Mouse (Mus musculus): ENCODE measurements around the gene Klhl22. TPM values are rescaled to one million over a fixed set of nuclear protein-coding genes. Genes with fewer than 3 reads are reported as not detected.
A peak's percentile ranks its signal among the peaks of the same experiment; 100 is the strongest.

Klhl22 gene
- polyA plus RNA-seq, 1 experiment from 2014 or later = 66.6 TPM

GRCm38 (mm10) chr16:17828229-17828628 is 68.8 kb downstream of the Klhl22 start:
- no peak for ATAC-seq (ENCODE audit: low FRiP score, low read depth)
- peaks cover 43% of the 10 kb centered on the region for H3K27me3 ChIP-seq (replicated peaks)
- H3K9ac ChIP-seq = no peak overlapping the region
- no peaks in the 10 kb centered on the region for H3K9me3 ChIP-seq
- no peak overlapping the region for H3K27ac ChIP-seq
- no peaks in the 10 kb centered on the region for H3K36me3 ChIP-seq
- 90% methylated on average over 2 of the region's 2 CpGs for WGBS
- no peak overlapping the region for H3K4me3 ChIP-seq
- H3K4me1 ChIP-seq = peaks cover 12% of the 10 kb centered on the region; the same call in 1 of the 2 replicates
- H3K4me2 ChIP-seq (replicated peaks) = no peak overlapping the region

- Histone ChIP-seq H3K4me3 (no peak overlapping the region), H3K36me3 (no peaks in the 10 kb centered on the region), H3K9me3 (no peaks in the 10 kb centered on the region), H3K27ac (no peak overlapping the region), H3K27me3 (replicated peaks) (peaks cover 47% of the 10 kb centered on the region), H3K9ac (no peak overlapping the region), H3K4me1 (peaks cover 18% of the 10 kb centered on the region; the same call in 1 of the 2 replicates), H3K4me2 (replicated peaks) (no peak overlapping the region)
- ATAC-seq (ENCODE audit: low FRiP score, low read depth) = no peak
- whole genome bisulfite sequencing = 76% methylated on average over 3 of the region's 3 CpGs
Observed at GRCm38 (mm10) chr16:17828867-17829266, 69.4 kb downstream of the Klhl22 start.

GRCm38 (mm10) chr16:17830385-17831178 is 71.2 kb downstream of the Klhl22 start:
- Histone ChIP-seq H3K4me3 (no peak overlapping the region), H3K9ac (no peak overlapping the region), H3K4me1 (peaks cover 24% of the 10 kb centered on the region; the same call in 1 of the 2 replicates), H3K27ac (no peak overlapping the region), H3K27me3 (replicated peaks) (peaks cover 59% of the 10 kb centered on the region), H3K9me3 (no peaks in the 10 kb centered on the region), H3K4me2 (replicated peaks) (no peak overlapping the region), H3K36me3 (no peaks in the 10 kb centered on the region)
- no peak for ATAC-seq (ENCODE audit: low FRiP score, low read depth)
- 65% methylated on average over 10 of the region's 10 CpGs for WGBS

- no peaks in the 10 kb centered on the region for H3K36me3 ChIP-seq
- no peak overlapping the region for H3K4me2 ChIP-seq (replicated peaks)
- no peak for ATAC-seq (ENCODE audit: low FRiP score, low read depth)
- H3K9ac ChIP-seq = no peak overlapping the region
- peaks cover 70% of the 10 kb centered on the region for H3K27me3 ChIP-seq (replicated peaks)
- no peak overlapping the region for H3K4me3 ChIP-seq
- no peaks in the 10 kb centered on the region for H3K9me3 ChIP-seq
- no peak overlapping the region for H3K27ac ChIP-seq
- H3K4me1 ChIP-seq = peaks cover 24% of the 10 kb centered on the region; the same call in 1 of the 2 replicates
- WGBS = 15% methylated on average over 11 of the region's 11 CpGs
Observed at GRCm38 (mm10) chr16:17831781-17832180, 72.4 kb downstream of the Klhl22 start.

- H3K27me3 ChIP-seq (replicated peaks) = peaks cover 80% of the 10 kb centered on the region
- peaks cover 24% of the 10 kb centered on the region; the same call in 1 of the 2 replicates for H3K4me1 ChIP-seq
- H3K36me3 ChIP-seq = no peaks in the 10 kb centered on the region
- H3K9ac ChIP-seq = peak within 1 kb of the TSS; percentile 77
- peak within 1 kb of the TSS; percentile 97 for H3K4me2 ChIP-seq (replicated peaks)
- H3K4me3 ChIP-seq = peak within 1 kb of the TSS; percentile 60
- no peaks in the 10 kb centered on the region for H3K9me3 ChIP-seq
- 28% methylated on average over 7 of the region's 7 CpGs for WGBS
- no peak for ATAC-seq (ENCODE audit: low FRiP score, low read depth)
- peak within 1 kb of the TSS; percentile 42; the same call in 1 of the 2 replicates for H3K27ac ChIP-seq
Observed at GRCm38 (mm10) chr16:17832821-17833220, 73.4 kb downstream of the Klhl22 start, which contains the start of gene B830017H08Rik. Gene B830017H08Rik (plus strand): TSS chr16:17833121.

- no peaks in the 10 kb centered on the region for H3K9me3 ChIP-seq
- H3K27ac ChIP-seq = peak overlapping the region; percentile 42; the same call in 1 of the 2 replicates
- H3K9ac ChIP-seq = peak overlapping the region; percentile 77
- peaks cover 83% of the 10 kb centered on the region for H3K27me3 ChIP-seq (replicated peaks)
- no peaks in the 10 kb centered on the region for H3K36me3 ChIP-seq
- H3K4me3 ChIP-seq = peak overlapping the region; percentile 60
- peak overlapping the region; percentile 97 for H3K4me2 ChIP-seq (replicated peaks)
- WGBS = under 1% methylated on average over 37 of the region's 37 CpGs
- H3K4me1 ChIP-seq = peaks cover 24% of the 10 kb centered on the region; the same call in 1 of the 2 replicates
- peak; percentile 58 for ATAC-seq (ENCODE audit: low FRiP score, low read depth)
Observed at GRCm38 (mm10) chr16:17833321-17833680, 73.9 kb downstream of the Klhl22 start.

- H3K9me3 ChIP-seq = no peaks in the 10 kb centered on the region
- ATAC-seq (ENCODE audit: low FRiP score, low read depth) = peak; percentile 59
- H3K4me2 ChIP-seq (replicated peaks) = peak overlapping the region; percentile 97
- WGBS = 1% methylated on average over 90 of the region's 103 CpGs
- peak overlapping the region; percentile 60 for H3K4me3 ChIP-seq
- H3K9ac ChIP-seq = peak overlapping the region; percentile 77
- peaks cover 24% of the 10 kb centered on the region; the same call in 1 of the 2 replicates for H3K4me1 ChIP-seq
- H3K27ac ChIP-seq = peak overlapping the region; percentile 42; the same call in 1 of the 2 replicates
- H3K27me3 ChIP-seq (replicated peaks) = peaks cover 83% of the 10 kb centered on the region
- no peaks in the 10 kb centered on the region; the same call in 1 of the 2 replicates for H3K36me3 ChIP-seq
Observed at GRCm38 (mm10) chr16:17833681-17834399, 74.4 kb downstream of the Klhl22 start.

- 54% methylated on average over 7 of the region's 7 CpGs for WGBS
- ATAC-seq (ENCODE audit: low FRiP score, low read depth) = 0 out of 2 replicates have a peak, but pooled peaks have one; percentile 6
- Histone ChIP-seq H3K4me1 (peaks cover 24% of the 10 kb centered on the region; the same call in 1 of the 2 replicates), H3K4me2 (replicated peaks) (peak overlapping the region; percentile 97), H3K4me3 (peak overlapping the region; percentile 60), H3K9me3 (no peaks in the 10 kb centered on the region), H3K36me3 (no peaks in the 10 kb centered on the region; the same call in 1 of the 2 replicates), H3K27ac (0 out of 2 replicates have a peak overlapping the region, but pooled peaks have one; percentile 42), H3K9ac (peak overlapping the region; percentile 77; the same call in 1 of the 2 replicates), H3K27me3 (replicated peaks) (peaks cover 82% of the 10 kb centered on the region)
Observed at GRCm38 (mm10) chr16:17834543-17834942, 75.1 kb downstream of the Klhl22 start.

GRCm38 (mm10) chr16:17835481-17835880 is 76.1 kb downstream of the Klhl22 start:
- 63% methylated on average over 13 of the region's 13 CpGs for WGBS
- no peak overlapping the region for H3K27ac ChIP-seq

GRCm38 (mm10) chr16:17838051-17838450 is 78.6 kb downstream of the Klhl22 start, which contains the start of gene Car15:
Gene Car15 (minus strand): TSS chr16:17838364.
- Histone ChIP-seq H3K36me3 (peaks cover 31% of the 10 kb centered on the region), H3K4me3 (no peak within 1 kb of the TSS), H3K27ac (no peak within 1 kb of the TSS), H3K4me1 (peaks cover 14% of the 10 kb centered on the region; the same call in 1 of the 2 replicates), H3K9ac (no peak within 1 kb of the TSS), H3K4me2 (replicated peaks) (no peak within 1 kb of the TSS), H3K27me3 (replicated peaks) (peaks cover 49% of the 10 kb centered on the region), H3K9me3 (no peaks in the 10 kb centered on the region)
- ATAC-seq (ENCODE audit: low FRiP score, low read depth) = no peak
- 87% methylated on average over 6 of the region's 6 CpGs for WGBS

More at GRCm38 (mm10) chr16:17835481-17835880, 76.1 kb downstream of the Klhl22 start:
- H3K9ac ChIP-seq = no peak overlapping the region
- no peak overlapping the region for H3K4me2 ChIP-seq (replicated peaks)
- H3K4me1 ChIP-seq = peaks cover 24% of the 10 kb centered on the region; the same call in 1 of the 2 replicates
- no peak overlapping the region for H3K4me3 ChIP-seq
- ATAC-seq (ENCODE audit: low FRiP score, low read depth) = no peak
- peaks cover 74% of the 10 kb centered on the region for H3K27me3 ChIP-seq (replicated peaks)
- H3K9me3 ChIP-seq = no peaks in the 10 kb centered on the region
- H3K36me3 ChIP-seq = peaks cover 5% of the 10 kb centered on the region

GRCm38 (mm10) chr16:17839976-17840375 is 80.6 kb downstream of the Klhl22 start:
- H3K27ac ChIP-seq = no peak overlapping the region
- no peak overlapping the region for H3K9ac ChIP-seq
- H3K36me3 ChIP-seq = peaks cover 50% of the 10 kb centered on the region
- peaks cover 30% of the 10 kb centered on the region for H3K27me3 ChIP-seq (replicated peaks)
- 86% methylated on average over 4 of the region's 4 CpGs for WGBS
- no peak overlapping the region for H3K4me2 ChIP-seq (replicated peaks)
- H3K9me3 ChIP-seq = no peaks in the 10 kb centered on the region
- H3K4me3 ChIP-seq = no peak overlapping the region
- no peak for ATAC-seq (ENCODE audit: low FRiP score, low read depth)
- H3K4me1 ChIP-seq = no peaks in the 10 kb centered on the region

GRCm38 (mm10) chr16:17842437-17842836 is 83.0 kb downstream of the Klhl22 start:
- peaks cover 7% of the 10 kb centered on the region; the same call in 1 of the 2 replicates for H3K27me3 ChIP-seq (replicated peaks)
- no peak overlapping the region for H3K9ac ChIP-seq
- H3K27ac ChIP-seq = no peak overlapping the region
- H3K4me3 ChIP-seq = no peak overlapping the region
- 96% methylated on average over 7 of the region's 7 CpGs for WGBS
- no peaks in the 10 kb centered on the region for H3K4me1 ChIP-seq
- H3K9me3 ChIP-seq = no peaks in the 10 kb centered on the region
- H3K36me3 ChIP-seq = peaks cover 74% of the 10 kb centered on the region
- no peak for ATAC-seq (ENCODE audit: low FRiP score, low read depth)
- H3K4me2 ChIP-seq (replicated peaks) = no peak overlapping the region
